Mouse (Mus musculus) thymus, postnatal 36 days (tissue): ENCODE measurements around the gene Fcrls.

Source experiments
- DNase-seq, 2 experiments: peaks; one replicate each; pipeline ENCODE4 v3.0.0; 2022; ENCODE audit warnings: mixed read lengths in 2 of 2

The Fcrls gene

DNA sequence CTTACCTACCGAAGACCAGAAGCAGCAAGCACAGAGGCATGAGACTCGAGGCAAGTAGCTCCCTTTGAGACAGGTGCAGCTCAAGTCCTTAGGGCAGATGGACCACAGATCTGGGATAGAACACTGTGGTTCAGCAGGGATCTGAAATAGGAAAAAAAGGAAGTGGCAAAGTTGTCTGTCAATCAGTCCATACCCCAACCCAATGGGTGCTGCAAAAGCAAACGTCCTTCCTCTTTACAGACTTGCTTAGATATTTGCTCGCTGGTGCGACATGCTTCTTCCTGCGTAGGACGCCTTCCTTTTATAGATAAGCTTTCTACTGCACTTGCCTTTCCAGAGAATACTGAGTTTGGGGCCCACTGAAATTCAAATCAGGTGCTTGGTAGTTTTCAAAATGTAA lies at the start of gene Fcrls:
Gene Fcrls, minus strand, starts transcription at position 303 of the 400 bp plus-strand sequence.
- DNase-seq, result no peak

DNA sequence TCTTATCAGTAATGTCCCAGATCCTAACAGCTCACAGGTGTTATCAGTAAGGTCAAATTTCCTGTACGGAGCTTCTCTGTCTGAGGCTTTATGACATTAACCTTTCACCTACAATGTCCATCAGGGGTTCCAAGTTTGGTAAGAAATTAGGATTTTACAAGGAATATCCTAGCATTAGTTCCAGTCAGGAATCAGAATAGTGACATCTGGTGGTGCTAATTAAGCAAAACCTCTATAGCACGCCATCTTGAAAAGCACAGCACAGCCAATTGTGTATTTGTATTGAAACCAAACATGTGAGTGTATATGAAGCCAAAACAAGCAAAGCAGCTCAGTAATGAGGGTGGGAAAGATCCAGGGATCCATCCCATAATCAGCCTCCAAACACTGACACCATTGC lies 46.4 kb upstream of the Fcrls start:
- DNase-seq, result no peak

DNA sequence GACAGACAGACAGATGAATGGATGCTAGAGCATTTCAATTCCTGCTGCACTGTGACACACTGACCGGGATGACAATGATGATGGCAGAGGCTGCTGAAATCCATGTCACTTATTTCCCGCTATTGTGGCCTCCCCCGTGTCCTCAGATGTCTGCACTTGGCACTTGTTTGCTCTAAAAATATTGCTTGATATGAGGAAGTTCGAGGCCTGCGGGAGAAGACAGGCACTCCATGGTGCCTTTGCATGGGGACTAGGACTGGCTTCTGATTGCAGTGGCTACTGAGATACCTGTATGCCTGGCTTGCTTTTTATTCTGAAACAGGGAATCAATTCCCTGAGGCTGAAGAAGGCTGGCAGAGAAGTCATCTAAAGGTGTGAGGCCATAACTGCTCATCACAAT lies 36.4 kb upstream of the Fcrls start:
- DNase-seq, result no peak

DNA sequence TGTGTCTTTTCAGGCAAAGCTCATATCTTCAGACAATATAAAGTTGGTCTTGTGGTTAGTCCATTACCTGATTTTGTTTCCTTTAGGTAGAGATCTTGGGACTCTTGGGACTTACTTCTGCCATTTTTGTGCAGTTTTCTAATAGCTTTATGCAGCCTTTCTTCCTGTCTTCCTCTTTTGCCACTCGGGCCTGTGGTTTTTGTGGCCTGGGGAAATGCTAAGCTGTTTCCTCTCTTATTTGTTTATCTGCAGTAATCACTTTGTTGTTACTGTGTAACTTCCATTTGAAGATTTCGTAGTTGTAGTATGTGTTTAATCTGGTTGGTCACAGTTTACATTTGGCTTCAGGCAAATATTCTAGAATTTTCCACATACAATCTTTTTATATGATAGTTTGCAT lies 10.8 kb upstream of the Fcrls start:
- no peak for DNase-seq

DNA sequence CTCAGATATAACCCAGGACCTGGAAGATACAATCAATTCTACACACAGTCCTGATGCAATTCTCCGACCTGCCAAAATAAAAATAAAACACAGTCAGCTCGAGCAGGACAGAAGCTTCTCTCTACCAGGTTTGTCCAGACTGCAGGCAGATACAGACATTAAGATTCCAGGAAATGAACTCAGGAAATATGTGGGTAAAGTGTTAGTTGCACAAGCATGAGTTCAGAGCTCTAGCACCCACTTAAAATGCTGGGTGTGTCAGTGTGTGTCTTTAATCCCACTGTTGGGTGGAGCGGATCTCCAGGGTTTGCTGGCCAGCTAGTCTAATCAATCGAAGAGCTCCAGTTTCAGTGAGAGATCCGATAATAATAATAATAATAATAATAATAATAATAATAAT lies 3.0 kb upstream of the Fcrls start:
- DNase-seq, result no peak

DNA sequence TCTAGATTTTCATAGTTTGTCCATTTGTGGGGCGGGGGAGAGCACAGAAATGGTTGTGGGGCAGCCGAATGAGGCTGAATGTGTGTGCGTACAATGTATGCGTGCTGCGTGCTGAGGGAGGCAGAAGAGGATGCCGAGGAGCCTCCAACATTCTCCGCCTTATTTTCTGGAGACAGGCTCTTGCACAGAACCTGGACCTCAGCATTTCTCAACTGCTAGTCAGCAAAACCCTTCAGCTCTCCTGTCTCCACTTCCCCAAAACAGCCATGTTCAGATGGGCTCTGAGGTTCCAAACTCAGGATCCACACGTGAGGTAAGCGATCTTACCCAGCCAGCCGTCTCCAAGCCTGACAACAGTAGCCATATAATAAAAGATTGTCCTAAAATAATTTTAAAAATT lies 8.3 kb downstream of the Fcrls start:
- DNase-seq, result no peak

DNA sequence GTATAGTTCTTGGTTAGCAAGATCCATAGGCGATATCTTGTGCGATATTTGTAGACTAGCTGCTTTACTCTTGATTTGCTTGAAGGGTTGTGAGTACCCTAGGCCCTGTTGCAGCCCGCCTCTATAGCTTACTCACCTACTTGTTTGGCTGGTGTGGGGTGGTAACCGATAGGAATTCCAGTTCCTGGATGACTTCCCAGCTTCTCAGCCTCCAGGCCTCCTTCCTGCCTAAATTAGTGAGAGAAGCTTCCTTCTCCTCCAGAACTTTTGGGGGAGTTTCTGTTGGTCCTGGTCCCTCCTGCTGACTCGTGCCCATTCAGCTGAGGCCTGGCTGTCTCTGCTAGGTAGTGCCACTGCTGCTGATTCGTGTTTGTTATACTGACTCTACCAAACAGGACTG lies 14.0 kb downstream of the Fcrls start:
- no peak for DNase-seq

DNA sequence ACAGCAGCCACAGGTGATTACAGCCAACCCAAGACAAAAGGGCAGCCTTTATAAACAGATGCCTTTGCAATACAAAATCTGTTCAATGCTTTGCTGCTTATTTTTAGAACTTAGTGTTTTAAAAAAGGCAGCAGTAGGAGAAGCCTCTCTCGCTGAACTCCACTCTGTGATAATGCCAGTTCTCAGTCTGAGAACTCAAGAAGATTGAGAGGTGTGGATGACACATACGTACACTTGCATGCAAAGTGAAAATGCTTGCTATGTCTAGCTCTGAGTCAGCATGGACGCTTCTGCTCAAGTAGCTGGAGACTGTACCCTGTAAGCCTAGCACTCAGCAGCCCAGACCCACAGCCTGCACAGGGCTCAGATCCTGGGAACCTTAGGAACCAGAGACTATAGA lies 16.2 kb downstream of the Fcrls start:
- DNase-seq, result no peak

DNA sequence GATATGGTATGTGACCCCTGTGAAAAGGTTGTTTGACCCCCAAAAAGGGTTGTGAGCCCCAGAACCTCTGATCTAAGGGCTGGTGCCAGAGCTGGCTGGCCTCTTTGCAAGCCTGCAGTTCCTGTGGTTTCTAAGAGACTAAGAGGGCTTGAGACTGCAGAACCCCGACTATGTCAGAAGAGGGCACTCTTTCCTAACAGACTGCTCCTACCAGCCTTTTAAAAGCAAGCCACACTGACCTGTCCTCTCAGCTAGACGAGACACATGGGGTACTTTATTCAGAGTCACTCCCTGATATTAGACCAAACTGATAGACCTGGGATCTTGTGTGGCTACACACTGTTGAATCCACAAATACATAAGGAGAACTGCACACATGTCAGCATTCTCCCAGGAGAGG lies 19.9 kb downstream of the Fcrls start:
- peak in 1 of 2 experiments; percentile 7 for DNase-seq

DNA sequence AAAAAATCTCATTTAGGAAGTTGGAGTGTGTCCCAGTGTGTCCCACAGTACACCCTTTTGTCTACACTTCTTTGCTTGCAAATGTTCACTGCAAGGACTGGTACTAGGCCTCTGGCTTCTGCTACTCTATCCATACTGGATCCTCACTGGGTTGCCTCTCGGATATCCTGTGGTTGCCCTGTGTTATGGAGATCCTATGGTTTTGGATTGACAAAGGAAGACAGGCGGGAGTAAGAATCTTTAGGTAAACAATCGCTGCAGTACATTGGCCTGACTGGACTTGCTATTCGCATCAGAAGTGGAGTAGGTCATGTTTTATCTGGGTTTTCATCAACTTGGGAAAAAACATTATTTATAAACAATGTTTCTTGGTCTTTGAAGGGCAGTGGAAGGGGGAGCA lies 22.6 kb downstream of the Fcrls start:
- no peak for DNase-seq

DNA sequence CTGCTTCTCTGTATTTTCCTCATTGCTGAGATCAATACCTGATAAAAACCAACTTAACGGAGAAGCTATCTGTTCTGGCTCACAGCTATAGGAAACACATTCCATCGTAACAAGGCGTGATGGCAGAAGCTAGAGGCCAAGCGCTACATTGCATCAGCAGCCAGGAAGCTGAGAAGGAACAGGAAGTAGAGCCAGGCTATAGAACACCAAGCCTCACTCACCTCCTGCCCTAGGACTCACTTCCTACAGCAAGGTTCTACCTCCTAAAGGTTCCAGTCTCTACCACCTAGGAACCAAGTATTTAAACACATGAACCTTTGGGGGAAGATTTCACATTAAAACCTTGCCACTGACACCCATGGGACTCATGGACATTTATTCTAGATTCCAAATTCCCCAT lies 39.9 kb downstream of the Fcrls start:
- no peak for DNase-seq

DNA sequence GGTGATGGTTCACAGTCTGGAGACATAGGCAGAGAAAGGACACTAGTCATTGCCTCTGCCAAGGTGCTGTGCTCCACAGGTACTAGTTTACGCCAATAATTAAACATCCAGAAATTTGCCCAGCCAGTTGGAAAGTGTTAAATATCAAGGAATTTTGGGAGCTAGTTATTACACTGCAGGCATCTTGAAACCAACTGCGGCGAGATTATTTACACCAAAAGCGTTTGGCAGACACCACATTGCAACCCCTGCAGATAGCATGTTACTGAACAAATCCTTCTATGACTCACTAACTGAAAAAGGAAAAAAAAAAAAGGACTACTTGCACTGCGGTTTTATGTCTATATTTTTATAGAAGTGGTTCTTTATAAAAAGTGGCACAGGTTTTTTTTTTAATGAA lies 41.2 kb downstream of the Fcrls start:
- no peak for DNase-seq

DNA sequence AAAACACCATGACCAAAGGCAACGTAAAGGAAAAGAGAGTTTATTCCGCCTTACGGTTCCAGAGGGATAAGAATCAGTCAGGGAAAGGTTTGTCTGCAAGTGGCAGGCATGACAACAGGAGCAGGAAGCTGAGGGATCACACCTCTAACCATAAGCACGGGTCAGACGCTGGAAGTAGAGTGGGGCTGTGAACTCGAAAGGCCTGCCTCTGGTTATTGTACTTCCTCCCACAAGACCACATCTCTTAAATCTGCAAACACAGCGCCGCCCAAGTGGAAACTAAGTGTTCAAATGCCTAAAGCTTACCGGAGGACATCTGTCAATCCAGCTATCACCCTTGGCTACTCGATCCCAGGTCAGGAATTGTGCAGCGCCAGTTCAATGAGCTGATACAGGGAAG lies 48.4 kb downstream of the Fcrls start:
- DNase-seq, result no peak

DNA sequence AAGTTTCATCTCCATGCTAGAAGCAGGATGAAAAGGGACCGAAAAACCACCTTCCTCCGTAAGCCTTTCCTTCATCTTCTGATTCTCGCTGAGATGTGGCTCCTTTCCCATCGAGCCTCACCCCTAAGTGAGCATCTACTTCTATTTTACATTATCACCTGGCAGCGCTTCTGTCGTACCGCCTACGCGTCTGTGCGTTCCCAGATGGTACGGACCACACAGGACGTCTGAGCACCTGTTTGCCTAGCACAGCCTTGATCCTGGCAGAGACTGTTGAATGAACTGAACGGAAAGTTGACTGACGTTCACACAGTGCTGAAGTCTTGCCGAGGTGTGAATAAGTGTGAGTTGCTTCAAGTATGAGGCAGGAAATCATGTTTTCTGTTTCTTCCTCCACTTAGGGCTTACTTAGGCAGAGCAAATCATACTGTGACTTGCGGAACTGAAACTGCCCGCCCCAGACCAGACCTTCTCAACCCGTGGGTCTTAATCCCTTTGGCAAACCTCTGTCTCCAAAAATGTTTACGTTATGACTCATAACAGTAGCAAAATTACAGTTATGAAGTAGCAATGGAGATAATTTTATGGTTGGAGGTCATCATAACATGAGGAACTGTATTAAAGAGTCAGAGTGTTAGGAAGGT lies 49.2 kb downstream of the Fcrls start:
- DNase-seq, result no peak

DNA sequence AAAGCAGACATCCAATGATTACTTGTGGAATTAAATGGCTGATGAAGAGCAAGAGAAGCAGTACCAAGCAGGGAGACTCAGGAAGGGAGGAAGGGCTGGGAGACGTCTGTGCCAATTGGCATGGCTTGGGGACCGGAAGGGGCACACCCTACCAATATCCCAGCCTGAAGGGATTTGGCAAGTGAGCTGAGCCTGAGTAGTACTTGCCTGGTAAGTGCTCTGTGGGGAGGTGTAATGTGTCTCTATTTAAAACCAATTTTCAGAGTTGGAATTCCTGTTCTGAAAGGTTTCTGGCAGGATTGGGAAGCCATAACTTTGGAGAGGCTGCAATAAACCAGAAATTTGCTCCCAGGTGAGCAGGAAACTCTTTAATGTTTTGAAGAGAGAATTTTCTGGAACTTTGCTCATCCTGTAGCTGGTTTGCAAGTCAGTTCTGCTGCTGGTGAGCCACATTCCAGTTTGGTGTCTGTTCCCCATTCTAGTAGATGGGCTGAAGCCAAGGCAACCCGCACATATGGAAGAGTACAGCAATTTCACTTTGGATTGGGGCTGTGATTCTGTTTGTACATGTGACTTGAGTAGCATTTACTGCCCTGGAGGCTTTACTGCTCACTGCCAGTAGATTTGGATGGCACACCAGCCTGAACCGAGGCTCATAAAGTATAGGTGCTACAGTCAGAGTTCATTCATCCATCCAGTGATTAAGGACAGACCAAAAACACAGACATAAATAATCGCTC lies 57.0 kb downstream of the Fcrls start:
- DNase-seq, result no peak
